Mouse (Mus musculus) brain, embryonic 14.5 days (tissue): ENCODE measurements around the gene Sox6. TPM values are rescaled to one million over a fixed set of nuclear protein-coding genes. Genes with fewer than 3 reads are reported as not detected.

ENCODE experiments used
- DNase-seq: peaks from one replicate; pipeline ENCODE4 v3.0.0-alpha.2; 2011; ENCODE audit warnings: low read depth
- CTCF ChIP-seq: fragments of 200-500 bp; IDR thresholded peaks from 2 replicates; pipeline ENCODE4 v1.5.1; 2012; ENCODE audit warnings: inconsistent platforms, mild to moderate bottlenecking, moderate library complexity, borderline replicate concordance; ENCODE audit not compliant: insufficient read depth, insufficient read length; ENCODE audit errors: extremely low read depth
- POLR2A ChIP-seq: fragments of 200-500 bp; IDR thresholded peaks from 2 replicates; pipeline ENCODE4 v1.6.1; 2012; ENCODE audit warnings: mild to moderate bottlenecking, inconsistent platforms, borderline replicate concordance; ENCODE audit not compliant: poor library complexity, insufficient read depth, insufficient read length, severe bottlenecking; ENCODE audit errors: extremely low read depth
- polyA plus RNA-seq: library from polyadenylated mRNA; depleted of rRNA; stranded (reverse); fragments of >200 nt; gene quantifications from 2 replicates; pipeline ENCODE4 v1.2.3, GENCODE M21; 2012

Sox6 gene
- polyA plus RNA-seq, 1 experiment, result 23.1 TPM

DNA sequence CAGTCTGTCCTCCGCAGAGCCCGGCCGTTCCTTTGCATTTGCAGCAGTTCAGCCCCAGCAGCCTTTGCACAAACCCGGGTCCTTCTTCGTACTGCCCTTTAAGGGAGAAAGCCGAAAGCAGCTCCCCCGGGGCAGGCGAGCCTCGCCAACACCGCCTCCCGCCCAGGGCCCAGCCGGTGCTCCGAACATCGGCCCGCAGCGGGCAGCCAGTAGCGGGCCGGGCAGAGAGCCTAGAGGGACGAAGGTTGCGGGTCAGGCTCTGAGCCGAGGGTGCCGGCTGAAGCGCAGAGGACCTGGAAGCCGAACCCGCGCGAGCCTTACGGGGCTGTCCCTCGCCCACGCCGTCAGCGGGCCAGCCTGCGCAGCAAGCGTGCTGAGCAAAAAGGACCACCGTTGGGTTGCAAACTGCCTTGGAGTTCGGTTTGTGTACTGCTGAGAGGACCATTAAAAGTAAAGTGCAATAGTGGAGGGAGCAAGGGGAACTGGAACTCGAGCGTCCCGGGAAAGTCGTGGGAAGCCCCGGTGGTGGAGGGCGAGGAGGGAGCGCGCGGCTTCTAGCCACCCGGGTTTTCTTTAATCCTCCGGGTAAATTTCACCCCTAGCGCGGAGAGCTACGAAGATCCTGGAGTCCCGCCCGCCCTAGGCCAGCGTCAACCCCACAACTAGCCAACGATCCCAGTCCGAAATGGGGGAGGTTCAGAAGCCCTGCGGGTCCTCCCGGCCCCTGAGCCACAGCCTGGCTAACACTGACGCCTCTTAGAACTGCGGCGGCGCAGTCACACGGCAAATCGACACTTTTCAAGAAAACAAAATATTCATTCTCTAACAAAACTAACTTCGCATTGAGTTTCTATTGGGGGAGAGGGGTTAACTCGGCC lies 6.6 kb downstream of the Sox6 start:
- TF ChIP-seq CTCF (no peak), POLR2A (0 out of 2 replicates have a peak, but pooled peaks have one; percentile 13)
- peak; percentile 74 for DNase-seq

DNA sequence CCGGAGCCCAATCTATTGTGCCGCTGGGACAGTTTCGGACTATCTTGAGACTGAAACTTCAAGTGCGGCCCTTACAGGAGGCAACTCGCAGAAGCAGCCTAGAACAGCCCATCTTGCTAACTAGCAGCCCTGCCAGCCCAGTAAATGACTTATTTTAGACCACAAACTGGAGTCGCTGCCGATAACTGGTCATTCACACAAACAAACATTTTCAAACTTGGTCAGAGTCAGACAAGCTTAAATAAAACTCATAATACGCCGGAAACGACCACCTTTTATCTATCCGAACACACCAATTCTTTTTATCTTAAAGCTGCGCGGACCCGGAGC lies 7.2 kb downstream of the Sox6 start:
- DNase-seq, result peak; percentile 78
- no peak for TF ChIP-seq CTCF
- no peak for TF ChIP-seq POLR2A

DNA sequence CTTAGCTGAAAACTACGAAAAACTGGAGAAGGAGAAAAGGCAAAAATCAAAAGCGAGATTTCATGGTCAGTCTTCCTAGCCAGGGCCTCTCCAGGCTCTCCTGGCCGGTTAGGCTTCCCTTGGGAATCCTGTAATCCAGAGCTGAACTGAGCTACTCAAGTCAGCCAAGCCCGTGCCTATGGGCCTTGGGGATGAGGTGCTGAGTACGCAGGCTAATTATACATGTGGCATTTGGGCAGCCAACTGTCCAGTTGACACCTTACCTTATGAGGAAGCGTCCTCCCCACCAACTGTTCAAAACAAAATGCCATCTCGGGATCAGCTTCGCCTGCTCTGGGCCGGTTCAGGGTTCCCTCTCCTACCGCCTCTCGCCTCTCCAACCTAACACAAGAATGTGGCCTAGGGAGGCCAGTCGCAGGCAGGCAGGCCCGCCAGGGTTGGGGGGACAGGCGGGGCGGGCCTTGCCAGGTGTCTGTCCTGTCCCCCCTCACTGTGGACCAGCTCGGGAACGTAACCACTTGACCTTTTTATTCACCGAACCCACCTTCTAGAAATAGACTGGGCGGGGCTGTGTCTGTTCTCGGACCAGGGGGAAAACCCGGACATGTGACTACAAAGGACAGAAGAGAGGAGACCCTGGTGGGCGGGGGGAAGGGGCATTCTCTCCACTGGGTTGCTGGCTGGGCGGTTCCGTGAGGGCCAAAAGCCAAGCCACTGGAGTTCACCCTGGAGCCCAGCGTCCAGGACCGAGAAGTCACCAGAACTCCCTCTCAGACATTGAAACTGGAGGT lies 7.8 kb downstream of the Sox6 start:
- DNase-seq, result peak; percentile 76
- no peak for TF ChIP-seq CTCF
- TF ChIP-seq POLR2A, result no peak

DNA sequence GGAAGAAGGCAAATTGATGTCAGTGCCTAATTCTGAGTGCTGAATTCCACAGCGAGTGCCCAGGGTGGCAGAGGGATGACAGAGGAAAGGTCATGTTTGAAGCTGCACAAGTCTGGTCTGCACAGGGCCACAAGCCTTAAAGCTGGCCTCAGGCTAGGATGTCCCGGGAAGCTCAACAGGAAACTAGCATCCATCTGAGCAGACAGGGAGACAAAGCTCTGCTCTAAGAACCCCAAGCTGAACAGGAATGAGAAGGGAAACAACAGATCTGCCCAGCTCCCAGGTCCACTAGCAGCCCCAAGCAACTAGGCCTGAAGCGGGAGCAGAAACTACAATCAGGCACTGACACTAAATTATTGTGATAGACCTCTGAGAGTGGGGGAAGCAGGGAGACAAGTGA lies 8.6 kb downstream of the Sox6 start:
- peak; percentile 62 for DNase-seq
- no peak for TF ChIP-seq POLR2A
- no peak for TF ChIP-seq CTCF

DNA sequence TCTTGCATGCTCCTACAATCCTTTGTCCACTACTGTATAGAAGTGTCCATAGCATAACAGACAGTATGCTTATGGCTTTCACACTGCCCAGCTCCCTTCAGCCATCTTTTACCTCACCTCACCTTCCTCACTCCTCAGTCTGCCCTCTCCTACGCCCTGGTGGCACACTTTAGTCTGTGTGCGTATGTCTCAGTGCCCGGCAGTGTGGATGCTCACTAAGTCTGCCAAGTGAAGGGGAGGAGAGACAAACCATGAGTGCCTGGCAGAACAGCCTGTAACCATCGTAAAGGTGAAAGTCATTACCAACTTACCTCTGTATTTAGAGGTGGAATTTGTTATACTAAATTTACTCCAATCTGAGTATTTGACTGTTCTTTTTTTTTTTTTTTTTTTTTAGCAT lies 35.9 kb downstream of the Sox6 start:
- no peak for TF ChIP-seq CTCF
- TF ChIP-seq POLR2A, result no peak
- DNase-seq, result no peak

DNA sequence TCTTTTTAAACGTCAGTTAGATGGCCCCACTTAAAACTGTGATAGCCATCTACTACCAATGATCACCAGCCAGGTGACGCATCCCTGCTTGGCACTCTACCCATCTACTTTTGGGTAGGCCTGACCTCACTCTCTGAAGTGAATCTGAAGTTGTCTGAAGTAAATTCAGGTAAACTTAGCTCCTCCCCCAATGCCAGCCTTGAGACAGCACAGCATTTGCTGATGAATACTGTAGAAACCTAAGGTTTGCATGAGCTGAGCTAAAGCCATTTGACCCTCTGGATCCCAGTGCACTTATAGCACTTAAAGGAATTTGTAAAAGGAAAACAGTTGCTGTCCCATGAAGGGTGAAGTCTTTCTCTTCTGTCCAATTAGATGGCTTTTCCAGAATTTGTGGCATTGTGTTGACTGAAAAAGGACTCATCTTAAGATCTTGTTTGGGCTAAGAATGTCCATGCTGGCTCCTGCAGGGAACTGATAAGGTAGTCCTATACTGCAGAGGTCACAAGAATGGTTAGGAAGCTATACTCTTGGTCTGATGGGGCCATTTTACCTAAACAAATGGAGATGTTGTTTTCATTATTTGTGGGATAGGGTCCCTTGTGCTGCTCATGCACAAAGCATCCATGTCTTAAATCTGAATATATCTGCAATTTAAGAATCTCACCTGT lies 50.4 kb downstream of the Sox6 start:
- no peak for TF ChIP-seq CTCF
- TF ChIP-seq POLR2A, result no peak
- DNase-seq, result no peak

DNA sequence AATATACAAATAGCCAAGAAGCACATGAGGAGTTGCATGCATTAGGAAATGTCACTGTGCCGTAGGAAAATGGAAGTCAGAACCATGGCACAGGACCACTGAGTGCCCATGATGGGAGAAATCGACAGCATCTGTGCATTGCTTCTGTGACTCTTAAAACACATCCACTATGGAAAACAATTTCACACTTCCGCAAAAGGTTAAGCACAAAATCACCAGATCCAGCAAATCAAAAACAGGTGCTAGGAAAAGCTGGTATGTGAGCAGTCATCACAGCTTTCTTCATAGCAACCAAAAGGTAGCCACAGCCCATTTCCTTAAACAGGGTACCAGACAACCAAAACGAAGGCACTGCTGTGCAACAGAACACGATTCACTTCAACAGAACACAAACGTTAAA lies 52.9 kb downstream of the Sox6 start:
- TF ChIP-seq CTCF (no peak), POLR2A (no peak)
- DNase-seq, result no peak

DNA sequence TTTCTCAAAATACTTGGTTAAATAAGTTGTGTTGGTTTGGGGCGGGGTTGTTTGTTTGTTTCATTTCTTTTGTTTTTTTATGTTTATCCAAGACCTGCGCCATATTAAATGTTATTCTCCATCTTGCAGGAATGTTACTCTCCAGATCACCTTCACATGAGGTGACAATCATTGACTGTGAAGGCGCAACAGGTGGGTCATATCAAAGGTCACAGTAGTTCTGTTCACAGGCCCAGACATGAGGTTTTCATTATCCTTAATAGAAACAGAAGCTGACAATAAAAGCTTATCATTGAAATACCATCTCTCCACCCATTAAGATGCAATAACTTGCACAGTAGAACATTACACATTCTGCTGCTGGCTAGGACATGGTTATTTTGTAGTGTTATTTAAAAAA lies 54.5 kb downstream of the Sox6 start:
- no peak for DNase-seq
- TF ChIP-seq POLR2A, result no peak
- TF ChIP-seq CTCF, result no peak

DNA sequence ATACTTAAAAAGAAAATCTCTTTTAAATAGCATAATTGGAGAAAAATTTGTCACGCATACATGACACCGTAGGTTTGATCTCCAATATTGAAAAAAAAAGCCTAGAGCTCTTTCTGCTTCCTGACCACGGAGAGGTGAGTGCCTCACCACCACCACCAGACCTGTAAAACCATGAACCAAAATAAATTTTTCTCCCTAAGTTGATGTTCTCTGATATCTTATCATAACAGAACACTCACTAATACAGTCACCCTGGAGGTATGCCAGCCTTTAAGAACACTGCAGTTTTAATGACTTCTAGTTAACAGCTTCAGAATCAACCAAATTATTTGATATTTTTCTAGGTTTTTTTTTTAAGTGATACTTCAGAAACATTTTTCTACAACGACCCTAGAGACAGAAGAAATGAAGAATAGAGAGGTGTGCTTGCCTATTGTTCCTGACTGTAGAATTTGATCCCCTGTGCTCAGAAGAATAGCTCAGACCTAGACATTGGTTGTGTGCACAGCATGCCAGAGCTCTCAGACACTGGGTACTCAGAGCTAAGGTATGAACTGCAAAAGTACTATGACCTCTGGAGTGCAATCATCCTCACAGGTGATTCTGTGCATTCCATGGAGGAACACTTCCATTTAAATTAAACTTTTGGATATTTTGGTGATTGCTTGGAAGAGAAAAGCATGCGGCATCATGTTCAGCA lies 58.6 kb downstream of the Sox6 start:
- DNase-seq, result no peak
- TF ChIP-seq POLR2A, result no peak
- no peak for TF ChIP-seq CTCF

DNA sequence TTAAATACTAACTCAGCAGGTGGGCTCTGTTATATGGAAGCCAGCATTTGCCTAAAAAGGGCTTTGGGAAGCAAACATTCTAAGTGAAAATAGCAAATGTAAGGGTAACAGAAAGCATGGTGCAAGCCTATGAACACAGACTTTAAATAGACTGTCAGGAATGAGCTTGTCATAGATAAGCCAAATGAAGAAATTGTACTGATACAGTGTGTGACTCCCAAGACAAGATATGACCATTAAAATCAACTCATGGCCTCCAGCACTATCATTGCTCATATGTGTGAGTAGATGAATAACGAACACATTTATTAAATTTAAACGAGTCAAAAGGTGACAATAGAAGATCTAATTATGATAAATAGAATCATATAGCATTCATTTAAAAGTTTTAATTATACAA lies 64.1 kb downstream of the Sox6 start:
- no peak for DNase-seq
- TF ChIP-seq POLR2A, result no peak
- no peak for TF ChIP-seq CTCF

DNA sequence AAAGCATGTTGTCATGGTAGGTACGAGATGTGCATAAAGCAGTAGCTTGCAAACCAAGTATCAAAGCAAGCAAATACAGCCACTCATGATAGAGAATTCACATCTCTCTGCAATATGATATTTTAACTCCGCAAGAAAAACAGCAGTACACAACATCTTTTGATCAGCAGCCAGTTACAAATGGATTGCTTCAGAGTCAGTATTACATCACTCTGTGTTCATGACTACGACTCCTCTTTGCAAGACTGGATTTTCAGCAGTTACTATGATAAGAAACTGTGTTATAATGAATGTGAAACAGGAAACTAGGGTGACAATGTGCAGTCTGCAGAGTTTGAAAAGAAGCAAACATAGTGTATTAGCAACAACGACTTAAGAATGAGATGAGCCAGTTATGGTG lies 71.4 kb downstream of the Sox6 start:
- DNase-seq, result no peak
- TF ChIP-seq CTCF (no peak), POLR2A (no peak)
